Mouse (Mus musculus) retina, postnatal 7 days (tissue): ENCODE measurements around the gene Slc24a2.
A peak's percentile ranks its signal among the peaks of the same experiment; 100 is the strongest.

Source experiments
- DNase-seq: peaks from one replicate; pipeline ENCODE4 v3.0.0-alpha.2; 2012; ENCODE audit warnings: low read depth, low spot score

Slc24a2 gene

GRCm38 (mm10) chr4:86957576-86958411 is 272.5 kb downstream of the Slc24a2 start:
- DNase-seq, result peak; percentile 56

- no peak for DNase-seq
Measured at GRCm38 (mm10) chr4:86955448-86955847, 274.8 kb downstream of the Slc24a2 start.

DNA sequence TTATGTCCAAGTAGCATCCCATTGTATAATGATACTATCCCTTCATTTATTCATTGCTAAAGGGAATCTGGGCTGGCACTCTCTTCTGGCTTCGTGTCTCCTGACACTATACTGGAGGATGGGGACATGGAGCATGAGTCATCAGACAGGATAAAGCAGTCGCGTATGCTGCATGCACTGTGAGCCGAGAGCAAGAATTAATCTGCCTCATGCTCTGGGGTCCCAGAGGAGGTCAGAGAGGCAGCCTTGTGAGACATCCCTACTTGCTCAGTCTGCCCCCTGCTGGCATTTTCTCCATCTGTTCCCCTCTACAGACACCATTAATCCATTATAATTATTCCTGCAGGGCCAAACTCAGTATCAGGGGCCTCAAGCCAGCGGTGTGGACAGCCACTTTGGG is 276.8 kb downstream of the Slc24a2 start:
- DNase-seq, result no peak

DNA sequence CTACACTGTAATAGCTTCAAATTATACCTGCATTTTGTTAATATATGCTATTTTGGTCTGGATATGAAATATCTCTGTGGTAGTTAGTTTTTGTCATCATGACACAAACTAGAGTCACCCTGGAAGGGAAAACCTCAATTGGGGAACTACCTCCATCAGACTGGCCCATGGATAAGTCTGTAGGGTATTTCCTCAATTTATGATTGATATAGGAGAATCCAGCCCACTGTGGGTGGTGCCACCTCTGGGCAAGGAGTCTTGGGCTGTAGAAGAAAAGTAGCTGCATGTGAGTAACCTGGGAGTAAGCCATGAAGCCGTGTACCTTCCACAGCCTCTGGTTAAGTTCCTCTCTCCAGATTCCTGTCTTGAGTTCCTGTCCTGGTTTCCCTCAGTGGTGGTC is 281.5 kb downstream of the Slc24a2 start:
- DNase-seq, result no peak

- no peak for DNase-seq
Measured at GRCm38 (mm10) chr4:86943296-86943695, 287.0 kb downstream of the Slc24a2 start.

GRCm38 (mm10) chr4:86942656-86943055 is 287.6 kb downstream of the Slc24a2 start:
- DNase-seq, result no peak

DNA sequence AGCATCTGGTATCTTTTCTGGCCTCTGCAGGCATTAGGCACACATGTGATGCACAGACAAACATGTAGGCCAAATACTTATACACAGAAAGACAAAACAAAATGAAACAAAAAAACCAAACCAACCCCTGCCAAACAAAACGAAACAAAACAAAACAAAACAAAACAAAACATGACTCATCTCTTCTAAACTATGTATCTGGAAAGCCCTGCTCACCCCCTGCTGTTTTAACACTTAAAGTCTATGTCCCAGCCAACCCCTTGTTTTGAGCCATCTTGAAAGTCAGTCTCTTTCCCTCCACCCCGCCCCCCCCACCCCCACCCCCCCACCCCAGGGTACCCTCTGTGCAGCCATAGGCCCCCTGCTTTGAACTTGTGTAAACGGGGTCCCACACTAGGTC is 293.6 kb downstream of the Slc24a2 start:
- DNase-seq, result no peak

- no peak for DNase-seq
Measured at GRCm38 (mm10) chr4:86936217-86936616, 294.1 kb downstream of the Slc24a2 start.
